Mouse (Mus musculus) brain, embryonic 14.5 days (tissue): Measurements from ENCODE around the gene Bak1.

ENCODE experiments used
- CTCF ChIP-seq: fragments of 200-500 bp; IDR thresholded peaks from 2 replicates; pipeline ENCODE4 v1.5.1; 2012; ENCODE audit warnings: inconsistent platforms, mild to moderate bottlenecking, moderate library complexity, borderline replicate concordance; ENCODE audit not compliant: insufficient read depth, insufficient read length; ENCODE audit errors: extremely low read depth
- POLR2A ChIP-seq: fragments of 200-500 bp; IDR thresholded peaks from 2 replicates; pipeline ENCODE4 v1.6.1; 2012; ENCODE audit warnings: mild to moderate bottlenecking, inconsistent platforms, borderline replicate concordance; ENCODE audit not compliant: poor library complexity, insufficient read depth, insufficient read length, severe bottlenecking; ENCODE audit errors: extremely low read depth

GRCm38 (mm10) chr17:27048445-27049239 lies 19.8 kb upstream of the Bak1 start:
- TF ChIP-seq CTCF (no peak), POLR2A (no peak)
